Mouse (Mus musculus): ENCODE measurements around the gene Gm9918. TPM values are rescaled to one million over a fixed set of nuclear protein-coding genes. Genes with fewer than 3 reads are reported as not detected.

The Gm9918 gene
- total RNA-seq, 4 experiments from 2014 or later, result not detected

DNA sequence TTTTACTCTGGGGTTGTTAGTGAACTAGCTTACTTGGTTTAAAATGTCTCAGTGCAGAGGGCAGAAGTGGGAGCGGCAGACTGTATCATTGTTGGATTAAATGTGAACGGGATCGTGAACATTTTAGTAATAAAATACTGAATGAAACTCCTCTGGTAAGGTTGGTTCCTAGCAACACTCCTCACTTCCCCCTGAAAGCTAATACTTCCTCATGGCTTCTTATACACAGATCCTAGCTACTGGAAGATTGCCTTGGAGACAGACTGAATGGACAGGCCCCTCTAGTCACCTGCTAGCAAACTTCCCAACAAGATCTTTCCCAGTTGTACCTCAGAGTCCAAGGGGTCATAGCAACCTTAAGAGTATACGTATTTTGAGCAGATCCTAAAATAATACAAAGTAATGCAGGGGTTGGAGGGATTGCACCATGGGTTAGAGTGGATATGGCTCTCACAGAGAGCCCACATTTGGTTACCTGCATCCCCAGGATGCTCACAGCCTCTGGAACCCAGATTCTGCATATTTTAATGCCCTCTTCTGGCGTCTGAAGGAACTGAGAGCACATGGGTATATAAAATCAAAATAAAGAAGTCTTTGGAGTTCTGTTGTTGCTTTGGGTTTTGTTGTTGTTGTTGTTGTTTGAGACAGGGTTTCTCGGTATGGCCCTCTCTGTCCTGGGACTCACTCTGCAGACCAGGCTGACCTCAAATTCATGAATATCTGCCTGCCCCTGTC is 3.8 kb downstream of the Gm9918 start:
- DNase-seq (ENCODE audit: low spot score in 2 of 2), result no peak

DNA sequence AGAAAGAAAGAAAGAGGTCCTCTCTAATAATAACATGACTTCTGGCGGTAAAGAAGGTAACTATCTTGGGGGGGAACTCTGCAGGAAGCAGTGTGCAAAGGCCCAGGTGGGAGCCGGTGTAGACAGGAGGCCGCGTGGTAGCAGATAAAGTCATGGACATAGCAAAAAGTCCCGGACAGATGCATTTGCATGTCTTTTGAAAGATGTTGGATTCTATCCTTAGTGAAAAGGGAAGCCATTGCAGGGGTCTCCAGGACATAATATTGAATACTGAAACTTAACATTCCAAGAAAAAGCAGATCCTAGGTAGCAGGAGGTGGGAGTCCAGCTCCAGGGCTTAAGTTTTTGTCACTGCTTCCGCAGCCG is 8.3 kb downstream of the Gm9918 start:
- no peak for DNase-seq (ENCODE audit: low spot score in 2 of 2)

DNA sequence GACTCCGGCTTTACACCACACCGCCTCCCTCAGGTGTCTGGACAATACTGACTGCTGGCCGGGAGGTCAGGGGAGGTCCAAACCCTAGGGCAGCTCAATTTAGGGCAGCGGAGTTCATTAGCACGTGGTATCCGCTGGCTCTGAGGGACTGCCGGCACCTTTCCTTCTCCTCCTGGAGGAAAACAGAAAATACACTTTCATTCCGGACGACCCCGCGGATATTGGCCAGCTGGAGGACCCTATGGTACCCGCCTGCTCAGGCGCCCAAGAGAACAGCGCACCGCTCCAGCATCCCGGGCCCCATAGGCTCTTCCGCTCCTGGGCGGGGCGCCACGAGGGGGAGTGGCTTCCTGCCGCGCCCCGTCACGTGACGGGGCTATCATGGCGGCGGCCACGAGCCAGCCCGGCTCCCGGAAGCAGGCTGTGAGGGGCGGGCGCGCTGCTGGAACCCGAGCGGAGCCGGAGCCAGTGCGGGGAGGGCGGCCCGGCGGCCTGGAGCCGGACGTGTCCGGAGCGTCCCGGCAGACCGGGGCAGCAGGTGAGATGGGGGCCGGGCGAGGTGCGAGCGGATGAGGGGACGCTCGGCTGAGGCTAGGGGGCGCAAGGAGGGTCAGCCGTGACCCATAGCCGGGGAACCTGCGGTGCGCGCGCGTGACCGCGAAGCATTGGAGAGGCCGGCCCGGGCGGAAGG is 8.9 kb downstream of the Gm9918 start, which contains the start of gene Mfsd5:
Gene Mfsd5 (plus strand): TSS at position 363 of the 691 bp plus-strand sequence.
- peak; percentile 76 to 82 for DNase-seq (ENCODE audit: low spot score in 2 of 2)

DNA sequence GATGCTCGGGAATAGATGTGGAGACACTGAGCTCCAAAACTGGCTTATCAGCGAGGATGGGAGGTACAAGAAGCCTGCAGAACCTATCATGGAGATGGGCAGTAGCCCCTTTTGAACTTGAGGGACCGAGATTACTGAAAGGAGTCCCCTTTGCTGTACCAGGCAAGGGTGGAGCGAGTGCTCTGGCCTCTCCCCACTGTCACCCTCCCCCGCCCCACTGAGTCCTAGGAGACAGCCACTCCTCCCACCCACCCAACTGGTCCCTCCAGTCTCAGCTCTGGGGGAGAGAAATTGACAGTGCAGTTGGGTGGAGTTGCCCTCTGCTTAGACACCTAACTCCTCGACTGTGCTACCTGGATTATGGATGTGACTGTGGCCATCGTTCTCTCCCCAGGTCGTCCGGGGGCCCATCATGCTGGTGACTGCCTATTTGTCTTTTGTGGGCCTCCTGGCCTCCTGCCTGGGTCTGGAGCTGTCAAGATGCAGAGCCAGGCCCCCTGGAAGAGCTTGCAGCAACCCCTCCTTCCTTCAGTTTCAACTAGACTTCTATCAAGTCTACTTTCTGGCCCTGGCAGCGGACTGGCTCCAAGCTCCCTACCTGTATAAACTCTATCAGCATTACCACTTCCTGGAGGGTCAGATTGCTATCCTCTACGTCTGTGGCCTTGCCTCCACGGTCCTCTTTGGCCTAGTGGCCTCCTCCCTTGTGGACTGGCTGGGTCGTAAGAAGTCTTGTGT is 9.6 kb downstream of the Gm9918 start:
- DNase-seq (ENCODE audit: low spot score in 2 of 2), result no peak

DNA sequence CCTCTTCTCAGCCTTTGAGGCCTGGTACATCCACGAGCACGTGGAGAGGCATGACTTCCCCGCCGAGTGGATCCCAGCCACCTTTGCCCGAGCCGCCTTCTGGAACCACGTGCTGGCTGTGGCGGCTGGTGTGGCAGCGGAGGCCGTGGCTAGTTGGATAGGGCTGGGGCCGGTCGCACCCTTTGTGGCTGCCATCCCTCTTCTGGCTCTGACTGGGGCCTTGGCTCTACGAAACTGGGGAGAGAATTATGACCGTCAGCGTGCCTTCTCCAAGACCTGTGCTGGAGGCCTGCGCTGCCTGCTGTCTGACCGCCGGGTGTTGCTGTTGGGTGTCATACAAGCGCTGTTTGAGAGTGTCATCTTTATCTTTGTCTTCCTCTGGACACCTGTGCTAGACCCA is 10.3 kb downstream of the Gm9918 start:
- no peak for DNase-seq (ENCODE audit: low spot score in 2 of 2)

DNA sequence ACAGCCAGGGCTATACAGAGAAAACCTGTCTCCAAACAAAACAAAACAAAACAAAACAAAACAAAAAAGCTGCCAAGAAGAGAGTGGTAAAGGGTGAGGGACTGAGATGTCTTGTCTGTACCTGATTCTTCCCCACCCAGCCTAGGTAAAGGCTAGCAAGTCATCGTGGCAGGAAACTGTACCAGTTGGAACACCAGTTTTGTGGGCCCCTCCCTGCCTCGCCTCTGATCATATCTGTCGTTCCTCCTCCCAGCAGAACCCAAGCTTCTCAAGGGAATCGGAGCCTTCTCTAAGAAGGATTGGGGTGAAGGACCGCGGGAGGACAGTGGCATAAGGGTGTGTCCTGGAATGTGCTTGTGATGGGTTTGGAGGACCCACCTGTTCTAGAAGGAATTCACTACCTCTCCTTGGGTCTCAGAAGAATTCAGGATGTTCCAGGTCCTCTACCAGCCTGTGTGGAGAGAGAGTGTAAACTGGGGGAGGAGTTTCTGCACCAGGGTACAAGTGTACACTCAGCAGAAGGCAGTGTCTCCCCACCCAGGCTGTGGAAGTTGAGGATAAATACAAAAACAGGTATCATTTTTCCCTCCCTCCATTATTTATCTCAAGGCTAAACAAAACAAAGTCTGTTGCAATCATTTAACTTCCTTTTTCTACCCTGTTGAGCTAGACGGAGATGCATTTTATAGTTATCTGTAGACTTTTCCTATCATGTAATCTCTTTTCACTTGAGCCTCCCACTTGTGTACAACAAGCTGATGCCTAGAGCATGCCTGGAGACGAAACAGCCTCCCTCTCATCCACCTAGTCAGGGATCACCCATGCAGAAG is 12.3 kb downstream of the Gm9918 start:
- no peak for DNase-seq (ENCODE audit: low spot score in 2 of 2)

DNA sequence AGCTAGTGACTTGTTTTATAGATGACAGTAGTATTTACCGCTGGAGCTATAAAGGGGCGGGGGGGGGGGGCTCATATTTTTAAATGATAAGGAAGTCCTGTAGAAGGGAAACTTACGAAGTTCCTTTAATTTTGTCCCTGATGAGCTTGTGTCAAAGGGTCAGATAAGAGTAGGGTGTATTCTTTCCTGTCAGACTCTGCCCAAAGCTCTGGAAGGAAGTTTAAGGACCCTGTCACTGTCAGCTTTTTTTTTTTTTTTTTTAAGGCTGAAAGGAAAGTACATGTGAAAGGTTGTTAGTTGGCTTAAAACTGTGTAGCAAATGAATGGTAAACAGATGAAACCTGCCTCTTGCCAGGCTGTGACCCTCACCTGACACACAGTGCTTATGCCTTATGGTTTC is 13.3 kb downstream of the Gm9918 start:
- no peak for DNase-seq (ENCODE audit: low spot score in 2 of 2)

DNA sequence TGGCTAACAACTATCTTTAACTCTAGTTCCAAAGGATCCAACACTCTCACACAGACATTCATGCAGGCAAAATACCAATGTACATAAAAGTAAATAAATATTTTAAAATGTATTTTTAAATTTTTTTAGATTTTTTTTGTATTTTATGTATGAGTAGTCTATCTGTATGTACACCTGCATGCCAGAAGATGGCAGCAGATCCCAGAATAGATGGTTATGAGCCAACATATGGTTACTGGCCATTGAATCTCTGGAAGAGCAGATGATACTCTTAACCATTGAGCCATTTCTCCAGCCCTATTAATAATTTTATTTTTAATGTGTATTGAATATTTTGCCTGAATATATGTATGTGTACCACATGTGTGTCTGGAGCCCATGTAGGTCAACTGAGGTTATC is 17.0 kb downstream of the Gm9918 start:
- DNase-seq (ENCODE audit: low spot score in 2 of 2), result no peak

DNA sequence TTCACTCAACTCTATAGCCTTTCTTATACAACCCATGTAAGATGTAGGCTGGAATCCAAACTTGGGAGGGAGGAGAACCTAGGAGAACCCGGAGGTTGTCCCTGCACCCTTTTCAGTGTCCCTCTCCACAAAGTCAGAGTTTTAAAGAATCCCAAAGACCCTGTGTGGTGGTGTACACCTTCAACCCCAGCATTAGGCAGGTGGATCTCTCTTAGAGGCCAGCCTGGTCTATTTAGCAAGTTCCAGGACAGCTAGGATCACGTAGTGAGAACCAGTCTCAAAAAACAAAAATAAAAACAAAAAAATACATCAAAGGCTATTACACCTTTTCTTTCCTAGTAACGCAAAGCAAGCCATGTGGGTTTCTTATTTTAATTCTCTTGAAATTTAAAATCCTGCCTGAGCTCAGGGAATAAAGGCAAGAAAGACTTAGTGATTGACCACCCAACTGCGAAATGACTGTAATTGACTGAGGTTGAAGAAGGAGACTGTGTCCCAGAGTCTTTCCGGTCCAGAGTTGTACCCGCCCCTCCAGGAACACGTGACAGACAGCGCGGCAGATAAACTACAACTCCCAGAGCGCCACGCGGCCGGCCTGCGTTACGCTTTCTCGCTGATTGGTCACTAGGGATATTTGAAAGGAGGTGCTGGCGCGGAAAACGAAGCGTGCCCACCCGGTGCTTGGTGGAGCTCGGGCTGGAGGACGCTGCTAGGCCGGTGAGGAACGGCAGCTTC is 25.4 kb downstream of the Gm9918 start, which contains the start of gene Espl1:
Gene Espl1 (plus strand): TSS at position 634 of the 735 bp plus-strand sequence.
- peak; percentile 85 to 89 for DNase-seq (ENCODE audit: low spot score in 2 of 2)

DNA sequence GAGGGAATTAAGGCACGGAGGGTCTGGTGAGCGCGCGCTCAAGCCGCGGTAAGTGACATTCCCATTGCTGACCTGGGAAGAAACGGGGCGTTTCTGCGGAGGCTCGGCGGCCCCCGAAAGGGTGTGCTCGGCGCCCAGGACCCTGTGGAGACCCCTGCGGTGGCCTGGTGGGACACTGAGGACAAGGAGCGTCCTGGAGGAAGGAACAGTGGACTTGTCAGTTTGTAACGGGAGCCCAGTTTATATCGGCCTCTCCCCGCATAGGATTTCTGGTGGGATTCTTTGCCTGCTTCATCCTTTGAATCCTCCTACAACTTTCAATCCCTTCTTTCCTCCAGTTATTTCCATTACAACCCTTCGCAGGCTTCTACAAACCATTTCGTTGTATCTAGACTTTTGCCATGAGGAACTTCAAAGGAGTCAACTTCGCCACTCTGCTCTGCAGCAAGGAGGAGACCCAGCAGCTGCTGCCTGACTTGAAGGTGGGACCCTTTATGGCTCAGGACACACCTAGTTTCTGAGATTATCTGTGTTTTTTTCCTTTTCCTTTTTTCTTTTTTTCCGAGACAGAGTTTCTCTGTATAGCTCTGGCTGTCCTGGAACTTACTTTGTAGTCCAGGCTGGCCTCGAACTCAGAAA is 26.1 kb downstream of the Gm9918 start:
- DNase-seq (ENCODE audit: low spot score in 2 of 2), result no peak

DNA sequence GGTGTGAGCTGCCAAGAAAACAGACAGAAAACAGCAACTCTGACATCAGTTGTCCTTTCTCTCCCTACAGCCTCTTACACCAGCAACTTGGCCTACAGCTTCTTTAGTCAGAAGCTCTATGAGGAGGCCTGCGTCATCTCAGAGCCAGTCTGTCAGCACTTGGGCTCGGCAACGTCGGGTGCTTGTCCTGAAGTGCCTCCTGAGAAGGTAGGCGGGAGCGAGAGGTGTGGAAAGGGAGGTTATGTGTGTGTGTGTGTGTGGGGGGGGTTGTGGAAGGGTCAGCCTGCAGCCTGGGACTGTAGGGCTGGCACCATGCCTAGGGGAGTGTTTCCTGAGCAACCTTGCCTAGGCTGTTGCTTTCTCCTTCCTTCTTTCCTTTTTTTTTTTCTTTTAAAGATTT is 32.2 kb downstream of the Gm9918 start:
- DNase-seq (ENCODE audit: low spot score in 2 of 2), result no peak

DNA sequence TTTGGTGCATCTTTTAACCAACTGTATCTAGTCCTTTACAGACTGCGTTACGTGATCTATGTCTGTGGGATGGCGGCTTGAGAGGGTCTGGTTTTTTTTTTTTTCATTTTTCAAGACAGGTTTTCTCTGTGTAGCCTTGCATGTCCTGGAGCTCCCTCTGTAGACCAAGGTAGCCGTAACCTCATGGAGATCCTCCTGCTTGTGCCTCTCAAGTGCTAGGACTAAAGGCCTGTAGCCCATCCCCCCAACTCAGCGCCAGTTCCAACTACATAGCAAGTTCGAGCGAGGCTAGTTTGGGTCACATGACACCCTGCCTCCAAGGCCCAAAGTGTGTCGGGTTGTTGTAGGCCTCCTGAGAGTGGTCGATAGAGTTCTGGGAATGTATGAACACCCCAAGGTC is 38.4 kb downstream of the Gm9918 start:
- DNase-seq (ENCODE audit: low spot score in 2 of 2), result no peak

DNA sequence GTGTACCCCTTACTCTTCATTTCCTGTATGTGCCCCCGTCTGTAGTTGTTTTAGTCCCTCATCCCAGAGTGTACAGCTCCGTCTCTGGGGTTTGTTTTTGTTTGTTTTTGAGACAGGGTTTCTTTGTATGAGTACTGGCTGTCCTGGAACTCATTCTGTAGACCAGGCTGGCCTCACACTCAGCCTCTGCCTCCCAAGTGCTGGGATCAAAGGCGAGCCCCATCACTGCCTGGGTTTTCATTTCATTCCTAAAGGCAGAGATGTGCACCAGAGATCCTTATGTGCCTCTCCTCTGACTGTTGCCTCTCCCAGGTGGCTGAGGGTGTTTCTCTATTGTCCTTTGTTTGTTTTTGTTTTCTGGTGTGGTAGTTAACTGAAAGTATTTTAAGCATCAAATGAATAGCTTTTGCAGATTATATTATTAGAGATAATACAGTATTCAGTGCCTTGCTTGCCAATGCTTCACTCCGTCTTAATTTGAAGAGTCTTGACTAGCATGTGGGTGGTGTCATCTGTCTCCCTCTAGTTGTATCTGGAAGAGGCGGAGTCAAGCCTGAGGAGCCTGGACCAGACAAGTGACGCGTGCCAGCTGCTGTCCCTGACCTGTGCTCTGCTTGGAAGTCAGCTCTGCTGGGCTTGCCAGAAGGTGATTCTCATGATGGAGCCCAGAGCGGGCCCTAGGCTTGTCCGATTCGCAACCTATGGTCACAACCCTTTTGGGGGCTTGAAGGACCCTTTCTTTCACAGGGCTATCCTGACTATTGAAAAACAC is 39.9 kb downstream of the Gm9918 start:
- no peak for DNase-seq (ENCODE audit: low spot score in 2 of 2)

DNA sequence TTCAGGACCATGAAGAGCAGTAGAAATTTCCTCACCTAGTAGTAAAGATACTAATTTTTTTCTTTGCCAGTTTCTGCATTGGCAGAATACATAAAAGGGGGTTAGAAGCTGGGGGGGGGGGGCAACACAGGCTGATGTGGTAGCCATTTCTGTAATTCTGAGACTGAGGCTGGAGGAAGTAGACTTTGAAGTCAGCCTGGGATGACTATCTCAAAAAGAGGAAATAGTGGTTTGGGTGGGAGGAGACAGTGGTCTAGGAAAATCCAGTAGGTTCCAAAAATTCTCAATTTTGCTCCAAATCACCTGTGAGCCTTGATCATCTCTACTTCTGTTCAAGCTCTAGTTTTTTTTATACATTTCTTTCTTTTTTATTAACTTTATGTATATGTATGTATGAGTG is 41.1 kb downstream of the Gm9918 start:
- DNase-seq (ENCODE audit: low spot score in 2 of 2), result no peak

DNA sequence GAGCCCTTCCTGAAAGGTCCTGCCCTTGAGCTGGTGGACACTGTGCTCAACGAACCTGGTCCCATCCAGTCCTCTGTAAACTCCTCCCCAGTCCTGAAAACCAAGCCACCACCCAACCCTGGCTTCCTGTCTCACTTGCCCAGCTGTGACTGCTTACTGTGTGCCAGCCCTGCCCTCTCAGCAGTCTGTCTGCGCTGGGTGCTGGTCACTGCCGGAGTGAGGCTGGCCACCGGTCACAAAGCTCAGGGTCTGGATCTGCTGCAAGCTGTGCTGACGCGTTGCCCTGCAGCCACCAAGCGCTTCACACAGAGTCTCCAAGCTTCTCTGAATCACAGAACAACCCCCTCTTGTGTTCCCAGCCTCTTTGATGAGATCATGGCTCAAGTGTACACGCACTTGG is 44.9 kb downstream of the Gm9918 start:
- no peak for DNase-seq (ENCODE audit: low spot score in 2 of 2)

DNA sequence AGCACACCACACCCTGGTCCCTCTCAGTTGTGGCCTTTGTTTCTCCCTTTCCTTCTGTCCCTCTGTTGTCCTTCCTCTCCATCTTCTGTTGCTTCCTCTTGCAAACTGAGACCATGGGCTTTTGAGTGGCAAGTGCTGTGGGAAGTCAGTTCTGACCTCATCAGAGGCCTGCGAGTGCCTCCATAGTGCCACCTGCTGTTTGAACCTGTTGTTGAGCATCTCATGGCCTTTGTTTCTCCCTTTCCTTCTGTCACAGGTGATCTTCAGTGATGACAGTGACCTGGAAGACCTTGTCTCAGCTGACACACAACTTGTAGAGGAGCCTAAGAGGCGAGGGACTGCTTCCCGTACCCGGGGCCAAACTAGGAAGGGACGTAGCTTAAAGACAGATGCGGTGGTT is 45.9 kb downstream of the Gm9918 start:
- DNase-seq (ENCODE audit: low spot score in 2 of 2), result peak in 1 of 2 experiments; percentile 29

Measured in gastrocnemius, adult 8-10 months (tissue).